In the genomic region with DNA sequence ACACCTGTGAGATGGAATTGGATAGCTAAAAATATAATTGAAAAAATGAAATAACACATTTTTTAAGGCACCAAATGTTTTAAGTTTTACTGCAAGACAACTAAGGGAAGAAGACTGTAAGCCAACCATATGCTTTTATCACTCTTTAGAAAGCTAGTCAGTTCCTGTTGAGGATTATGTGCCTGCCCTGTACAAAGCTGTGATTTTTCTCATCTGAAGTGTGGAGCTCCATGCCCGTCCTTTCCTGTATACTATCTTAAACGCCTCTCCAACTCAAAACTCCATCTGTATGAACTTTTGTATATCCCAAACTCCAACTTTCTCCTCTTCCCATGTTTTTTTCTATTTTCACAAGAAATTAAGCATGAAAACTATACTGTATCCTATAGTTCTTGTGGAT, we compare ENCODE assay signal across 20 mouse cellular contexts. TPM values are rescaled to one million over a fixed set of nuclear protein-coding genes. Genes with fewer than 3 reads are reported as not detected.
DNase-seq lines count a peak whose midpoint lies in the region; ATAC-seq lines count a peak whose summit lies in the region.
"Had no signal": no experiment of that assay in that cellular context is flagged by ENCODE, and none has a peak within 500 bp of the region (broad histone marks: within the 10 kb centered on the region; RNA-seq: fewer than 3 reads in every experiment).

No protein-coding gene starts in this region.

- 88% methylated on average over 2 of the region's 2 CpGs for WGBS in midbrain, embryonic 11.5 days
- WGBS in midbrain, embryonic 13.5 days: 87% methylated on average over 2 of the region's 2 CpGs

- no peak overlapping the region for H3K4me3 ChIP-seq in midbrain, embryonic 11.5 days (ENCODE audit: low read depth, low read length)
- H3K4me3 ChIP-seq in midbrain, embryonic 13.5 days (replicated peaks): no peak overlapping the region
- H3K4me3 ChIP-seq: embryonic facial prominence, embryonic 10.5 days; embryonic facial prominence, embryonic 12.5 days; forebrain, embryonic 13.5 days had no signal

- peak; percentile 74; the same call in 1 of the 2 replicates for ATAC-seq in frontal cortex, adult (ENCODE audit: low TSS enrichment)
- no peak for ATAC-seq in midbrain, embryonic 11.5 days (ENCODE audit: low FRiP score)
- no peak for ATAC-seq in midbrain, embryonic 13.5 days
- ATAC-seq: forebrain, embryonic 13.5 days; forebrain, embryonic 16.5 days had no signal

- no peaks in the 10 kb centered on the region for H3K36me3 ChIP-seq in midbrain, embryonic 11.5 days (ENCODE audit: control insufficient read depth, insufficient read depth, low read length)
- H3K36me3 ChIP-seq in midbrain, embryonic 13.5 days: no peaks in the 10 kb centered on the region
- H3K36me3 ChIP-seq: embryonic facial prominence, embryonic 10.5 days; embryonic facial prominence, embryonic 12.5 days had no signal

- no peak overlapping the region for H3K9ac ChIP-seq in midbrain, embryonic 11.5 days (ENCODE audit: low read length)
- H3K9ac ChIP-seq in midbrain, embryonic 13.5 days (replicated peaks): no peak overlapping the region
- H3K9ac ChIP-seq: embryonic facial prominence, embryonic 12.5 days; forebrain, embryonic 13.5 days had no signal

- no peaks in the 10 kb centered on the region for H3K27me3 ChIP-seq in midbrain, embryonic 11.5 days (ENCODE audit: control insufficient read depth, insufficient read depth, low read length)
- H3K27me3 ChIP-seq in midbrain, embryonic 13.5 days: no peaks in the 10 kb centered on the region
- H3K27me3 ChIP-seq: embryonic facial prominence, embryonic 12.5 days; forebrain, embryonic 13.5 days had no signal

- no peaks in the 10 kb centered on the region for H3K9me3 ChIP-seq in midbrain, embryonic 11.5 days (ENCODE audit: control insufficient read depth, low read length)
- H3K9me3 ChIP-seq in midbrain, embryonic 13.5 days: no peaks in the 10 kb centered on the region
- H3K9me3 ChIP-seq: embryonic facial prominence, embryonic 10.5 days; embryonic facial prominence, embryonic 12.5 days; forebrain, embryonic 13.5 days had no signal

- no peak for DNase-seq in frontal cortex, postnatal 36 days (ENCODE audit: low spot score in 2 of 2)
- peak; percentile 35 for DNase-seq in midbrain, embryonic 11.5 days (ENCODE audit: low spot score, missing footprints)
- DNase-seq in brain, adult 2 months (ENCODE audit: low read depth, low spot score): peak; percentile 27
- no peak for DNase-seq in embryo, embryonic 11 days
- DNase-seq: adrenal gland, adult 2 months; adrenal gland, postnatal 10 days; adrenal gland, postnatal 25 days; cerebellum, adult 11 months; cerebellum, adult 18-20 months; cerebellum, adult 8-10 months; cerebellum, adult 9-11 months; cerebellum, postnatal 14 days; cerebellum, postnatal 36 days had no signal

- no peak overlapping the region for H3K27ac ChIP-seq in midbrain, embryonic 11.5 days (ENCODE audit: low read depth, low read length)
- H3K27ac ChIP-seq in midbrain, embryonic 13.5 days: no peak overlapping the region
- H3K27ac ChIP-seq: embryonic facial prominence, embryonic 10.5 days; embryonic facial prominence, embryonic 12.5 days; forebrain, embryonic 13.5 days had no signal

- no peaks in the 10 kb centered on the region for H3K4me1 ChIP-seq in midbrain, embryonic 11.5 days (ENCODE audit: control insufficient read depth, insufficient read depth, low read length)
- H3K4me1 ChIP-seq in midbrain, embryonic 13.5 days (replicated peaks): no peaks in the 10 kb centered on the region
- H3K4me1 ChIP-seq: forebrain, embryonic 13.5 days had no signal

- no peak overlapping the region for H3K4me2 ChIP-seq in midbrain, embryonic 11.5 days
- no peak overlapping the region for H3K4me2 ChIP-seq in midbrain, embryonic 13.5 days (replicated peaks)
- H3K4me2 ChIP-seq: embryonic facial prominence, embryonic 12.5 days; forebrain, embryonic 13.5 days had no signal

RNA-seq across cellular contexts. Expression of a gene that starts 10.9 kb away (rescaled TPM):
- 10.5 and 11.3 TPM in 2 replicates for polyA plus RNA-seq in midbrain, embryonic 11.5 days (2014; fragmentation: Nextera tagmentation; extraction: Ambion mirVana)
- polyA plus RNA-seq in midbrain, embryonic 13.5 days (2015; fragmentation: Nextera tagmentation; extraction: Ambion mirVana): 19.7 and 22.5 TPM in 2 replicates
- polyA plus RNA-seq: C2C12 had no signal

Comparison
In these comparisons a context has a peak if more than half of its experiments do, and no peak if none do; other contexts are left out.
1. DNase-seq: peak in midbrain, embryonic 11.5 days (single experiment) and brain, adult 2 months (single experiment); none in frontal cortex, postnatal 36 days (0 of 2) and embryo, embryonic 11 days (single experiment).